Mouse (Mus musculus): ENCODE results near the gene Lpgat1.

The Lpgat1 gene

GRCm38 (mm10) chr1:191736425-191736824, 18.8 kb downstream of the Lpgat1 start:
- no peak for DNase-seq

DNA sequence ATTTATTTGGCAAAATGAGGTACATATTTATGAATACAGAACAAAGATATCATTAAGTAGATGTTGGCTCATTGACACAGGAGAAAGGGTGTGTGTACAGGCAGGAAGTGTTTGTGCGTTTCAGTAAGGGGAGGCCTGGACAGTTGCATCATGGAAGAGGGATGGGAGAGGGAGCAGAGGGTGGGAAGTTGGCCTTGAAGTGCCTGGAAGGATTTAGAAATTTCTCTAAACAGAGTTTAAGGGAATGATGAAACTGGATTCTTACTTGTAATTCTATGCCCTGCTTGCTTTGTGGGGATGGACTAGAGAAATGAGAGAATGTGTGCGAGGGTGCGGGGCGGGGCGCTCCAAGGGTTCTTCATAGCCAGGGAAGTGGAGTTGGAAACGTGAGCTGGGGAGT, 20.2 kb downstream of the Lpgat1 start:
- no peak for DNase-seq

GRCm38 (mm10) chr1:191738726-191739125, 21.1 kb downstream of the Lpgat1 start:
- no peak for DNase-seq

GRCm38 (mm10) chr1:191740587-191741361, 23.1 kb downstream of the Lpgat1 start:
- no peak for DNase-seq

- no peak for DNase-seq
These were observed 24.0 kb downstream of the Lpgat1 start for GRCm38 (mm10) chr1:191741635-191742034.

GRCm38 (mm10) chr1:191748431-191748830, 30.8 kb downstream of the Lpgat1 start:
- no peak for DNase-seq

DNA sequence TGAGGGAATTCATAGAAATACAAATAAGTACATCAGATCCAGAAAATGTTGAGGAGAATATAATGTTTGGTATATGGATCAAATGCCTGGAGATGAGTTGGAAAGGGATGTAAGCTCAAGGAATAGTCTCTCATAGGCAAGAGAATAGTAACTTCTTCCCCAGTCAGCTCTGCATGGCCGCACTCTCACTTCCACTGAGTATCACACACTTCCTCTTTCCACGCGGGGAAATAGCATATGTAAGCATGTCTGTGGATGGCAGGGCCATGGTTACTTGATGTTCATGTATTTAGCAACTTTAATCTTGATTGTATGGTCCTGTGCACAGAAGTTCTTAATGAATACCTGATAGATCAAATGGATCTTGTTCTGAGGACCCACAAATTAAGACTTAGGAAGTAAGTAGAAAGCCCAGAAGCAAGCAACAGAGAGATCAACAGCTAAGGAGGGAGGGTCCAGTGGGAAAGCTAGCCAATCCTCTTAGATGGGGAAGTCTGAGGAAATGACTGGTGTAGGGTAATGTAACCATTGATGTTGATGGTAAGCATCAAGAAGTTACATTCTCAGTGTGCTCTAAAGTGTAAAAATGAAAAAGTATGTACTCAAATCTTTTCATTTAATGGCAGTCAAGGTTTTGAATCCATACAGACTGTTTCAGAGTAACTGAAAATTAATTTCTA, 39.0 kb downstream of the Lpgat1 start:
- peak in 1 of 2 experiments; percentile 5 for DNase-seq

DNA sequence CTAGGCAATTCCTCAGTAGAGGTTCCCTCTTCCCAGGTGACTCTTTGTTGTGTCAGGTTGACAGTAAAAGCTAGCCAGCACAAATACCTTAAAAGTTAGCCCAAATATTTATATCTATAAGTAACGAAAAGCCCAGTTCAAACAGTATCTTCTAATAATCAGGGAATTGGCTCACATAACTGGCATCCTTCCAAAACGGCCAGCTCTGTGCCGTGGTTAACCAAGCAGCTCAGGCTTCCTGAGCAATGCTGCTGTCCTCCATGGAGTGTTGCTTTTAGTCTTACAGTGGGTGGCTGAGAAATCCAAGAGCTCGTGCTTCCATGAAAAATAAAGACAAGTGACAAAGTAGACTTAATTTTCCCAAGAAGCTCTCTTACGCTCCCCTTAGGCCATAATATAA, 56.5 kb downstream of the Lpgat1 start:
- no peak for DNase-seq

- DNase-seq = no peak
These were observed 57.5 kb downstream of the Lpgat1 start for GRCm38 (mm10) chr1:191775116-191775515.

GRCm38 (mm10) chr1:191777521-191777920, 59.9 kb downstream of the Lpgat1 start:
- no peak for DNase-seq

DNA sequence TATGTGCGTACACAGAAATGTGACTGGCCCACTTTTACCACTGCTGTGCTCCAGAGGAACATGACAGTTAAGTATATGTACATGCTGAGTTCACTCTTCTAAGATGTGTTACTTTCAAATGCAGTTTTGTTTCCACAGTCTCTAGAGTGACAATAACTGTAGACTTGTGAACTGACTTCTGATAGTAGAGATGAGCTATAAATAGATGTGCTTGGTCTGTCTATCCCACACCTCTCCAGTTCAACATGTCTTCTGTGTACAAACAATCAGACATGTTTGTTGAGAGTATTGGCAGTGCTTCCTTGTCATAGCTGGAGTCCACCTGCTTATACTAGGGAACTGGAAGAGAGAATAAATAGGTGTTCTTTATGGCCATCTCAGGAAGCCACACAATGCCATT, 62.8 kb downstream of the Lpgat1 start:
- DNase-seq = no peak

DNA sequence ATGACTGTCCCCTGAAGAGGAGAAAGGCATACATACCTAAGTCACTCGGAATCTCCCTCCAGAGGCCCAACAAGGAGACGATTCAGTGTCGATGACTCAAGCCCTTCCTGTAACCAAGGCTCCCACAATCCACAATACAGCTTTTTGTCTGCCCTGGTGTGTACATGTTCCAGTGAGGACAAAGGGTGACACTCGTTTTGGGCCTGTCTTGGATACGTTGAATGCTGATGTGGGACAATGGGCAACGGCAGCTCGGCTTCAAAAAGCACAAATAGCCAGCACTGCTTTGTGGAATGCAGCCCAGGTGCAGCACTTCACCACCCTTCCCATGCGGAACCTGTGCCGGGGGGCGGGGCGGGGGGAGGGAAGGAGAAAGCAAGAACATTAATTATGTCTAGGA, 67.5 kb downstream of the Lpgat1 start:
- DNase-seq = no peak

DNA sequence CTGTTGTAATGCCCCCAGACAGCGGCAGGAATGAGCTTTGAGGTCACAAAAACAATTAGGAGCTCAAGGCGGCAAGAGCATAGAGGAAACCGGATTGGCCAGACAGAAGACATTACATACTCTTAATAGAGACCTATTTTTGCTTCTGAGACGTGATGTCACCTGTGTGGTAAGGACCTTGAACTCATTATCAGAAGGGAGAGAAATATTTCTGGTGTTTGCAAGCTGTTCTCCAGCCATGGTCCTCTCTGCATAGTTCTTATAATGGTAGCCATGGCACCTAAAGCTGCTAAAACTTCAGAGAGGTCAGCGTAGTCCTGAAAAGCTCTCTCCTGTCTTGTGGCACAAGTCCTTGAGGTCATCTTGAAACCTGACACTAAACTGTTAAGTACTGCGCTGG, 68.6 kb downstream of the Lpgat1 start:
- no peak for DNase-seq

- DNase-seq = no peak
These were observed 69.7 kb downstream of the Lpgat1 start for GRCm38 (mm10) chr1:191787379-191787778.

DNA sequence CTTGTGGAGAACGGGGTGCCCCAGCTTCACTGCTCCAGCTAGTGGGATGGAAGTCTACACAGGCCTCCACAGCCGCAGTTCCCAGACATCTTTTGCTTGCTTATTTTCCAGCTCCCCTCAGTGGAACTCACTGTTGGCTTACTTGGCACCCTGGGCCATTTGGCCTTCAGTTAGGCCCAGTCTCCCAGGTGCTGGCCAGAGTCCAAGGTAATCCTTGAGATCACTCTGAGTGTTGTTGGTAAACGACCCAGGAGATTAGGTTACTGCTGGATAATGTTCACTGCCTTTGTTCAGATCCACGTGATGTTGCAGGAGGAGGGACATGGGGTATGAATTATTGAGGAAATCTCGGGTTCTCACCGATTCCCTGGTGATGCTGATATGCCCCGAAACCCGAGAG, 75.4 kb downstream of the Lpgat1 start:
- no peak for DNase-seq

DNA sequence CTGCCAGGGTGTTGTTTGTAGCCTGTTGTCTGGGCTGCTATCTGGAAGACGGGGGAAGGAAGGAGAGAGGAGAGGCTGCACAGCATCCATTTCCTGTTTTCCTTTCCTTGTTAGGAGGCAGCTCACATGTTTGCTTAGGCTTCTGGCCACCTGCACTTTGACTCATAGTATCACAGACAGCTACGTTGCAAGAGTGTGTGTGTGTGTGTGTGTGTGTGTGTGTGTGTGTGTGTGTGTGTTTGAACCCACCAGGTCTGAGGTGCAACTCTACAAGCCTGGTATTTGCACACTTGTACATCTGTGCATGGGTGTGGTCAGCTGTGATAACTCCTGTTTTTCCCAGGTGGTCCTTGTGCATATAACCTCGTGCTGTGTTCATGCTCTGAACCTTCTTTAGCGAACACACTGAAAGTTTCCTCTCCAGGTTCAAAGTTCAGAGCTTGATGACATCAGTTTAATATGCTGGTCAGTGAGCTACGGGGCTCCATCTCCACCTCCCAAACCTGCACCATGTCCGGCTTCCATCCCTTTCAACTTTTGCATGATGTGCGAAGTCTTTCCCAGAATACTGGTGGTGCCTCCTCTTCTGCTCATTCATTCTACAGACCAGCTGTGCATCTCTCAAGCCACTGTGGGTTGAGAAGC, 76.4 kb downstream of the Lpgat1 start:
- no peak for DNase-seq

- DNase-seq = no peak
These were observed 78.7 kb downstream of the Lpgat1 start for GRCm38 (mm10) chr1:191796238-191796896.

DNA sequence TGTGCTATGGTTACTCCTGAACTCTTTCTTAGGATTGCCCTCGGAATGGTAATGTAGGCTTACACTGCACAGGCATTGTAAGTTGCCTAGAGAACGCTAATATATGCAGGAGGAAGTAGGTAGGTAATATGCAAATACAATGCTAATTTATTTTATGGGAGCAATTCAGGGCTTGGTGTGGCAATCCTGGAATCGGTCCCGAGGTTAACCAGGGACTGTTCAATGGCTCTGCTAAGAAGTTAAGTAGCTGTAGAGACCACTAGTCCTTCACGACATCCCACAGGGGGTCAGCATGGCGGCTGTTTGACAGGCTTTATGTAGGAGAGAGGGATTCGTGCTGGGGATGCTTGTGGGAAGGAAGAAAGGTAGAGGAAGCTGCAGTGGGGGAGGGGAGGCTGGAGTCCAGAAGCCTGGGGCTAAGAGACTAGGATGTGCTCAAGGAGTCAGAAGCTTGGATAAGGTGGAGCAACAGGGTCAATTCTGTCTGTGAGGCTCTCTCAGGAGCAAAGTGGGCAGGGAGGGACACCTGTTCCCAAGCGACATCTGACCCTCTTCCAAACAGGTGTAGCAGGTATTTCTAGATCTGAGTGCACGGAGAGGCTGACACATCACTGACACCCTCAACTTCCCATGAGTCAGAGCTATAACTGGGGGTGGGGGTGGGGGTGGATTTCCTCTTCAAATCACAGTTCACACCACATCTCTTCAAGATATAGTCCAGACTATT, 84.6 kb downstream of the Lpgat1 start:
- DNase-seq = no peak

DNA sequence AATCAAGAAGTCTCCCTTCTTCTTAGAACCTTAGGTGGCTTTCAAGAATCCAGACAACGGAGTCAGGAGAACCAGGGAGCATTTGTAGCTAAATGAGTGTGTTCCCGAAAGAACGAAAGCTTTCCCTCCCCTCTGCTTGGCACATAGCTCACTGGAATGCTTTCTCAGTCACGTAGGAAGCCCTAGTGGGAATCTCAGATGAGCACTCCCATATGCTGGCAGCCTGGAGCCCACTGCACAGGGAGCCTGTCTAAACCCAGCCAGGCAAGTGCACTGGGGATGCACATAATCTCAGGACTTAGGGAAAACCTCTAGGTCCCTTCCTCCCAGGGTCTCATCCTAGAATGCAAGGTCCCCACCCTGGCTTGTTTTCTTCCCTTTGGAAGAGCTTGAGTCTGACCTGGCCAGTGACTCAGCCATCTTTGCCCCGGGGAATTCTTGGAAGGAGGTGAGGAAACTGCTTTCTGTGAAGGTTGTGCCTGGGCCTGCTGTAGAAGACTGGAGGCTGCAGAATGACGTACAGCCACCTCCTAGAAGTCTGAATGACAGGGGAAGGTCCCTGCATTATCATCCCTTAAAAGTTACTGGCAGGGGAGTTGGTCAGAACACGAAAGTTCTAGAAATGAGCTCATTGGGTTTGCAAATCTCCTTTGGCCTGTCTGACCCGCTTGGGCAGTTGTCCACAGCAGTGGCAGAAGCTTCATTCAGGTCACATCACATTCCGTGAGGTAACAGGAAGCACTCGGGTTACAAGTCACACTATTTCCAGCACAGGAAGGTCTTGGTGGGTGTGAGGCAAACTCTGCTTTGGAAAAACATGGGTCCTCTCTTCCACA, 85.4 kb downstream of the Lpgat1 start:
- DNase-seq = no peak

DNA sequence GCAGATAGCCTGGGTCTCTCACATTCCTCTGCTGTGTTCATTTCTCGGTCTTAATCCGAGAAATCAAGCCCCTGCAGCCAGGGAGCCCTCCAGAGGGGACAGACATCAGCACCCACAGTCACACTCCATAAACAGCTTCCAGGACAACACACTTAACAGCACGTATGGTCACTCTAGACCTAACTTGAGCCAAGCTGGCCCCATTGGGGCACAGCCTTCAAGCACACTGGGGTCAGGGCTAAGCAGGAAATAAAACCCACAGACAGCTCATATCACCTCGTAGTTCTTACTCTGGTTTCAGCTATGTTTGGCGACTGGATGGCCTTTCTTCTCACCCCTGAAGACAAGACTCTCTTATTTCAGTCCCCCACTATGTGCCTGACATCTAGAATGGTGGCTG, 87.1 kb downstream of the Lpgat1 start:
- no peak for DNase-seq

GRCm38 (mm10) chr1:191805788-191806187, 88.2 kb downstream of the Lpgat1 start:
- no peak for DNase-seq

DNA sequence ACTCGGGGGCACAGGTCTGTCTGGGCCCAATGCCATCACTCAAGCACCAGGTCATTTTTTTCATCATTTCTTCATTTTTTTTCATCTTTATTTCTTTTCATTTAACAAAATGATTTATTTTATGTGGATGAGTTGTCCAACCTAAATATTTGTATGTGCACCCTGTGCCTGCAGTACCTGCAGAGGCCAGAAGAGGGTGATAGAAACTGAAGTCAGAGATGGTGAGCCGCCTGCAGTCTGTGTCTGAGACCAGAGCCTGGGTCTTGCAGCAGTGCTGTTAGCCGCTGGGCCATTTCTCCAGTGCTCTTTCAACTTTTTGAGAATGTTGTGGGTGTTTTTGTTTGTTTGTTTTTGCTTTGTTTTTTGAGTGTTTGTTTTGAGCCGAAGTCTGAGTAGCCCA, 89.1 kb downstream of the Lpgat1 start:
- no peak for DNase-seq
